Mouse (Mus musculus) liver, embryonic 14.5 days (tissue): ENCODE data around the gene Lmna. TPM values are rescaled to one million over a fixed set of nuclear protein-coding genes. Genes with fewer than 3 reads are reported as not detected.

Experiments
- ATAC-seq: fragments of 200-750 bp; cut with Nextera tagmentation; 2 replicates; pipeline ENCODE4 v1.8.0; 2017; ENCODE audit warnings: moderate number of reproducible peaks, mild to moderate bottlenecking, moderate library complexity; ENCODE audit not compliant: insufficient read depth
- DNase-seq, 3 experiments: peaks; one replicate each; pipeline ENCODE4 v3.0.0-alpha.2; 2012 to 2013; ENCODE audit warnings: low read depth in 3 of 3, low spot score in 3 of 3
- H3K27ac ChIP-seq: fragments of 300-500 bp; sonication (generic); 2 replicates; pipeline ENCODE4 v1.5.1; 2014; ENCODE audit warnings: moderate library complexity, mild to moderate bottlenecking, control low read depth, inconsistent platforms
- H3K27me3 ChIP-seq: fragments of 300-500 bp; sonication (generic); 2 replicates; pipeline ENCODE4 v1.6.1; 2014; ENCODE audit warnings: mild to moderate bottlenecking, low read length, moderate library complexity; ENCODE audit not compliant: control insufficient read depth, insufficient read depth
- H3K36me3 ChIP-seq: fragments of 300-500 bp; sonication (generic); replicated peaks from 2 replicates; pipeline ENCODE4 v1.6.1; 2014; ENCODE audit warnings: low read depth; ENCODE audit not compliant: control insufficient read depth, insufficient read depth
- H3K4me1 ChIP-seq, 2 experiments: fragments of 200-500 bp in 1 of 2; fragments of 300-500 bp in 1 of 2; sonication (generic) in 1 of 2; replicated peaks; 2 replicates each; pipeline ENCODE4 v1.6.1; 2012 to 2014; ENCODE audit warnings: antibody characterized with exemption in 1 of 2, inconsistent platforms in 1 of 2, low read length in 1 of 2; ENCODE audit not compliant: control insufficient read depth in 2 of 2, insufficient read depth in 2 of 2
- H3K4me2 ChIP-seq: fragments of 300-500 bp; sonication (generic); 2 replicates; pipeline ENCODE4 v1.6.1; 2014; ENCODE audit warnings: low read depth, mild to moderate bottlenecking, control low read depth, moderate library complexity
- H3K4me3 ChIP-seq, 2 experiments: fragments of 200-500 bp in 1 of 2; fragments of 300-500 bp in 1 of 2; sonication (generic) in 1 of 2; 2 replicates each; pipeline ENCODE4 v1.5.1; 2012 to 2014; ENCODE audit warnings: low read depth in 2 of 2, low read length in 2 of 2, mild to moderate bottlenecking in 2 of 2, control low read depth in 1 of 2, inconsistent platforms in 1 of 2, moderate library complexity in 1 of 2; ENCODE audit not compliant: insufficient read depth in 1 of 2
- H3K9ac ChIP-seq: fragments of 300-500 bp; sonication (generic); replicated peaks from 2 replicates; pipeline ENCODE4 v1.6.1; 2014; ENCODE audit warnings: mild to moderate bottlenecking, control low read depth, moderate library complexity
- H3K9me3 ChIP-seq: fragments of 300-500 bp; sonication (generic); 2 replicates; pipeline ENCODE4 v1.6.1; 2016; ENCODE audit warnings: low read length, mixed read lengths; ENCODE audit not compliant: control insufficient read depth
- CTCF ChIP-seq: IDR thresholded peaks from 2 replicates; pipeline ENCODE4 v1.5.1; 2016; ENCODE audit warnings: antibody characterized with exemption, low read depth, control low read depth
- EP300 ChIP-seq: IDR thresholded peaks from 2 replicates; pipeline ENCODE4 v1.6.1; 2016; ENCODE audit warnings: antibody characterized with exemption, low read depth
- WGBS: fragments of 180-500 bp; shearing (Covaris S2); extraction: QIAGEN DNeasy Blood & Tissue Kit; methylation state at CpG from one replicate; pipeline ENCODE4 v1.1.7; 2014; ENCODE audit not compliant: insufficient replicate concordance; 5-methylcytosine and 5-hydroxymethylcytosine counted together
- polyA plus RNA-seq, 2 experiments: library from polyadenylated mRNA; depleted of rRNA in 1 of 2; stranded (reverse) in 1 of 2; unstranded in 1 of 2; fragments of >200 nt; fragmentation: Nextera tagmentation in 1 of 2; extraction: Ambion mirVana in 1 of 2; gene quantifications; 2 replicates each; pipeline versions ENCODE4 v1.2.1 to v1.2.3; 2012 to 2014

Lmna gene
- polyA plus RNA-seq, 2 experiments: 58.7 to 115 TPM

DNA sequence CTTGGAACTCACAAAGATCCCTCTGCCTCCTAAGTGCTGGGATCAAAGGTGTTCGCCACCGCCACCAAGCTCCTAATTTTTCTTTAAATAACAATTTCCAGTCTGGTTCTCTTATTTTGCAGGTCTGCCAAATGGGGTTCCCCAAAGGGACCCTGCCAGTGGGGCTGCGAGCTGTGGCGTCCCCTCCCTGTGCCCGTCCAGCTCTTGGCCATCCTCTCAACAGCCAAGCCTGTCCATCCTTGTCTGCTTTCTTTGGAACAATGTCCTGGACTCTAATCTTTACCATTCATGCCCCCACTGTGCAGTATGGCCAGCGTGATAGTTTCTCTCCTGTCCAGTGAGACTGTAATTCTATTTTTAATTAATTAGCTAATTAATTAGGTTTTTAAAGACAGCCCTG lies 11.4 kb upstream of the Lmna start:
- Histone ChIP-seq H3K27ac (no peak overlapping the region), H3K9me3 (no peaks in the 10 kb centered on the region), H3K4me3 (no peak overlapping the region), H3K27me3 (no peaks in the 10 kb centered on the region), H3K36me3 (no peaks in the 10 kb centered on the region), H3K9ac (no peak overlapping the region), H3K4me1 (no peaks in the 10 kb centered on the region), H3K4me2 (no peak overlapping the region)
- TF ChIP-seq EP300 (no peak), CTCF (no peak)
- WGBS: 77% methylated on average over 6 of the region's 6 CpGs
- ATAC-seq (no peak), DNase-seq (no peak)

DNA sequence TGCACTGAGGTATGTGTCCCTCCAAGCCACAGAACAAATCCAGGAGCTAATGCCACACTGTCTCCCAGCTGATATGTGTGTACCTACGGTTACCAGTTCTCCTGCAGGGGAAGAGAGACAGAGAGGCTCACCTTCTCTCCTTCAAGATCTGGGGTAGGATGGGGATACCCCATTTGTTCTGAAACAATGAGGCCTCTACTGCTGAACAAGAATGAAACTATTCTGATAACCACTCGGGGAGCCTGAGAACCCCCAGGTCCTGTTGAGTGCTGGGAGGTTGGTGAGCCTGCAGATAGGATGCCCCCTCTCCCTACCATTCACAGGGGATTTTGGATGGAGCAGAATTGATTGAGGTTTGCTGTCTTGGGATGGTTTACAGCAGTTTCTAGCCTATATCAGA lies 10.3 kb upstream of the Lmna start:
- H3K4me3 ChIP-seq: no peak overlapping the region
- no peak overlapping the region for H3K27ac ChIP-seq
- H3K4me2 ChIP-seq: no peak overlapping the region
- H3K4me1 ChIP-seq: no peaks in the 10 kb centered on the region; a peak in 1 of 4 replicates
- H3K36me3 ChIP-seq: no peaks in the 10 kb centered on the region
- no peaks in the 10 kb centered on the region for H3K9me3 ChIP-seq
- ATAC-seq (no peak), DNase-seq (no peak)
- TF ChIP-seq EP300 (no peak), CTCF (no peak)
- no peaks in the 10 kb centered on the region for H3K27me3 ChIP-seq
- no peak overlapping the region for H3K9ac ChIP-seq
- WGBS: 67% methylated on average over 2 of the region's 2 CpGs

DNA sequence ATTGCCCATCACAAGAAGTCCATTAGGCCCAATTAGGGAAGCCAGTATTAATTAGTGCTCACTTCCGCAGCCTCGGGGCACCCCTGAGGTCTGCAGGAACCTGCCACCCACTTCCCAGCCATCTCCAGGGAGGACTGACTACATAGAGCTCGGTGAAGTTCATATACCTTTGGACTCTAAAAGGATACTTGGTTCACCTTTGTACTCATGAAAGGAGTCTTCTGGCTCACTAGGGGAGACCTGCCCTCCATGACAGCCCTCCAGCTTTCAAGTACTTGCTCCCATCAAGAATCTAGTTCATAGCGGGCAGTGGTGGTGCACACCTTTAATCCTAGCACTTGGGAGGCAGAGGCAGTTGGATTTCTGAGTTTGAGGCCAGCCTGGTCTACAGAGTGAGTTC lies 8.7 kb upstream of the Lmna start:
- Histone ChIP-seq H3K9ac (no peak overlapping the region), H3K27me3 (no peaks in the 10 kb centered on the region), H3K9me3 (no peaks in the 10 kb centered on the region), H3K4me1 (peaks cover 3 to 11% of the 10 kb centered on the region in 2 experiments; a peak in 3 of 4 replicates), H3K27ac (no peak overlapping the region), H3K36me3 (no peaks in the 10 kb centered on the region), H3K4me2 (no peak overlapping the region), H3K4me3 (no peak overlapping the region)
- no peak for DNase-seq
- WGBS: 75% methylated on average over 4 of the region's 4 CpGs
- no peak for TF ChIP-seq CTCF
- TF ChIP-seq EP300: no peak
- ATAC-seq: no peak

DNA sequence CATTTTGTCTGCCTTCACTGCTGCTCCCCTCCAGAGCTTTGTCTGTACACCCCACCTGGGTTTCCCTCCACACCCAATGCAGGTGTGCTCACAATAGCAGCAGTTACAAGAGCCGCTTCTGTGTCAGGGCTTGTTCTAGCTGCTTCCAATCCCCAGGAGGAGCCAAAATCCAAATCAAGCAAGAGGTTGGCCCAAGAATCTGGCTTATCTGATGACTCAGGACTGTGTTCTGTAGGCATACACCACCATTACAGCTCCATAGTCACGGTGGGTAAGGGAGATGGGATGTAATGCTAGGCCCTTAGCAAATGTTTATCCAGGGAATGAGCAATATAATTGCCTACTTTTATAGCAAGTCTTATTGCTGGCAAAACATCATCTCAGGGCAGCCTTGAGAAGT lies 6.7 kb upstream of the Lmna start:
- Histone ChIP-seq H3K9ac (no peak overlapping the region), H3K4me1 (peaks cover 3 to 20% of the 10 kb centered on the region in 2 experiments; a peak in 3 of 4 replicates), H3K36me3 (no peaks in the 10 kb centered on the region), H3K9me3 (no peaks in the 10 kb centered on the region), H3K27ac (no peak overlapping the region), H3K27me3 (no peaks in the 10 kb centered on the region), H3K4me2 (no peak overlapping the region), H3K4me3 (no peak overlapping the region)
- WGBS: 70% methylated on average over 2 of the region's 2 CpGs
- ATAC-seq (no peak), DNase-seq (no peak)
- TF ChIP-seq CTCF (no peak), EP300 (no peak)

DNA sequence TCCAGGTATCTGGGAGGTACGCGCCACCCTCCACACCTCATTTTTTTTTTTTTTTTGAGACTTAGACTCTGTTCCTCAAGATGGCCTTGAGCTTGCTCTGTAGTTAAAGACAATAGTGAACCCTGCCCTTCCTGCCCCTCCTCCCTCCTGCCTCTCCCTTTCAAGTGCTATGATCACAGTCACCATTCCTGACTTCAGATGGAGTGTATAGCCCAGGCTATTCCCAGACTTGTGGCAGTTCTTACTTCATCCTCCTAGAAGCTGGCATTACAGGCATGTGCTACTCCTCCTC lies 5.3 kb upstream of the Lmna start:
- H3K9ac ChIP-seq: no peak overlapping the region
- H3K27me3 ChIP-seq: no peaks in the 10 kb centered on the region
- H3K9me3 ChIP-seq: no peaks in the 10 kb centered on the region
- no peak overlapping the region for H3K4me2 ChIP-seq
- peaks cover 5 to 28% of the 10 kb centered on the region in 2 experiments; a peak in 3 of 4 replicates for H3K4me1 ChIP-seq
- no peak for TF ChIP-seq CTCF
- no peak for TF ChIP-seq EP300
- 75% methylated on average over 2 of the region's 2 CpGs for WGBS
- H3K27ac ChIP-seq: no peak overlapping the region
- DNase-seq (no peak), ATAC-seq (no peak)
- H3K4me3 ChIP-seq: no peak overlapping the region
- no peaks in the 10 kb centered on the region for H3K36me3 ChIP-seq
